Mouse (Mus musculus): ENCODE measurements around the gene Apc2.

GRCm38 (mm10) chr10:80273847-80274246 is 21.9 kb upstream of the Apc2 start:
- TF ChIP-seq CTCF (IDR thresholded peaks at IDR 0.05; ENCODE audit: low read depth, low read length) (no peak), POLR2A (IDR thresholded peaks at IDR 0.05; ENCODE audit: extremely low read depth, insufficient read depth, low read length) (no peak)
